Mouse (Mus musculus) 3T3-L1 (cell line): Measurements from ENCODE around the gene Mr1.

Source experiments
- DNase-seq: peaks from one replicate; pipeline ENCODE4 v3.0.0-alpha.2; 2015; ENCODE audit warnings: low read depth, low spot score

Mr1 gene

GRCm38 (mm10) chr1:155127429-155127934 is 19.1 kb downstream of the Mr1 start:
- no peak for DNase-seq

- DNase-seq = peak; percentile 76
Measured at GRCm38 (mm10) chr1:155126716-155127115, 19.9 kb downstream of the Mr1 start.

GRCm38 (mm10) chr1:155124397-155124796 is 22.2 kb downstream of the Mr1 start:
- no peak for DNase-seq

- DNase-seq = peak; percentile 16
Measured at GRCm38 (mm10) chr1:155121977-155122939, 24.4 kb downstream of the Mr1 start.

- peak; percentile 34 for DNase-seq
Measured at GRCm38 (mm10) chr1:155119719-155120118, 26.9 kb downstream of the Mr1 start.

- peak; percentile 49 for DNase-seq
Measured at GRCm38 (mm10) chr1:155113946-155114345, 32.7 kb downstream of the Mr1 start.

- no peak for DNase-seq
Measured at GRCm38 (mm10) chr1:155112875-155113274, 33.7 kb downstream of the Mr1 start.

- no peak for DNase-seq
Measured at GRCm38 (mm10) chr1:155112118-155112517, 34.5 kb downstream of the Mr1 start.

GRCm38 (mm10) chr1:155111491-155111890 is 35.1 kb downstream of the Mr1 start:
- DNase-seq = no peak

GRCm38 (mm10) chr1:155109387-155110350 is 36.9 kb downstream of the Mr1 start:
- peak; percentile 70 for DNase-seq

- peak; percentile 82 for DNase-seq
Measured at GRCm38 (mm10) chr1:155108412-155108811, 38.2 kb downstream of the Mr1 start.

- peak; percentile 68 for DNase-seq
Measured at GRCm38 (mm10) chr1:155107843-155108242, 38.8 kb downstream of the Mr1 start.

GRCm38 (mm10) chr1:155106310-155106709 is 40.3 kb downstream of the Mr1 start:
- DNase-seq = no peak

GRCm38 (mm10) chr1:155103991-155104390 is 42.6 kb downstream of the Mr1 start:
- DNase-seq = no peak

GRCm38 (mm10) chr1:155102631-155103030 is 44.0 kb downstream of the Mr1 start:
- no peak for DNase-seq

- peak; percentile 97 for DNase-seq
Measured at GRCm38 (mm10) chr1:155099280-155099848, 47.2 kb downstream of the Mr1 start, which contains the start of gene Ier5. Ier5 (minus strand) TSS chr1:155099636.

- peak; percentile 49 for DNase-seq
Measured at GRCm38 (mm10) chr1:155098486-155099279, 47.9 kb downstream of the Mr1 start.

GRCm38 (mm10) chr1:155097931-155098485 is 48.6 kb downstream of the Mr1 start:
- peak; percentile 64 for DNase-seq

GRCm38 (mm10) chr1:155097354-155097753 is 49.3 kb downstream of the Mr1 start:
- peak; percentile 72 for DNase-seq

- DNase-seq = no peak
Measured at GRCm38 (mm10) chr1:155096620-155097261, 49.9 kb downstream of the Mr1 start.
